Mouse (Mus musculus) heart, adult 8-10 months (tissue): Measurements from ENCODE around the gene Ube2q1. TPM values are rescaled to one million over a fixed set of nuclear protein-coding genes. Genes with fewer than 3 reads are reported as not detected.
"Not testable (repeated sequence)": the region's sequence is repeated elsewhere in the genome, so short reads cannot be mapped to it uniquely, and the experiment has no call there.

Experiments used
- DNase-seq: peaks from one replicate; pipeline ENCODE4 v3.0.0; 2022; ENCODE audit warnings: low spot score
- total RNA-seq, 4 experiments: library from RNA; stranded (reverse); gene quantifications; 2 replicates each; pipeline ENCODE4 v1.2.4; 2022

Ube2q1 gene
- total RNA-seq, 4 experiments from 2014 or later, result 21.6 to 25.2 (median 23.0) TPM

DNA sequence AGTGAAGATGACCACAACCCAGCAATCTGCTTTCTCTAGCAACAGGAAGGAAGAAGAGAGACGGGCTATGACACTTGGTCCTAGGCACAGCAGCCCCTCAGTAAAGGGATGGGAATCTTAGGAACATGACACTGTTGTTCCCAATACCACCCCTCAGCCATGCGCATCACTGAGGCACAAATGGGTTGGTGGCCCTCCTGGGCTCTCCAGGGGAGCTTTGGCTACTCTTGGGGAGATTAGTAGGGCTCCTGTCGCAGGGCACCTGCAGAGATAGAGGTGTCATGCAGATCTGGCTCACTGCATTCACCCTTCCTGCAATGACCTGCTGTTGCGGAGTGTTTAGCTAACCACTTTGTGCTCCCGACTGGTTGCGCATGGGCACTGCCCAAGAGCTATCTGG, 12.9 kb downstream of the Ube2q1 start:
- DNase-seq, result no peak

- no peak for DNase-seq
These were observed 15.4 kb downstream of the Ube2q1 start for GRCm38 (mm10) chr3:89788680-89789352.

DNA sequence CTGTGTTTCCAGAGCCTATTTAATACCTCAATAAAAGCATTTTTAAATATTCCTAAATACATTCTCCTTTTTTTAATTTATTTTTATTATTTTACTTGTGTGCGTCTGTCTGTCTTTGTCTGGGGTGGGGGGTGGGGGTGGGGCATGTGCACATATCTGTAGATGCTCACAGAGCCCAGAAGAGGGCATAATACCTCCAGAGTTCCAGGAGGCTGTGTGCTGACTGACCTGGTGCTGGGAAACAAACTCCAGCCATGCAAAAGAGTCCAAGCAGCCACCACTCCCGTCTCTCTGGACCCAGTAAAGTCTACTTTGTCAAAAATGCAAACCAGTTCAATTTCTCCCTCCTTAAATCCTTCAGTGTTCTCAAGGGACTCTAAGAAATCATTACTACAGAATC, 21.2 kb downstream of the Ube2q1 start:
- DNase-seq, result no peak

GRCm38 (mm10) chr3:89795746-89796145, 22.3 kb downstream of the Ube2q1 start:
- no peak for DNase-seq

- DNase-seq, result peak; percentile 46
These were observed 22.9 kb downstream of the Ube2q1 start for GRCm38 (mm10) chr3:89796358-89796757.

- no peak for DNase-seq
These were observed 25.1 kb downstream of the Ube2q1 start for GRCm38 (mm10) chr3:89798518-89798917.

DNA sequence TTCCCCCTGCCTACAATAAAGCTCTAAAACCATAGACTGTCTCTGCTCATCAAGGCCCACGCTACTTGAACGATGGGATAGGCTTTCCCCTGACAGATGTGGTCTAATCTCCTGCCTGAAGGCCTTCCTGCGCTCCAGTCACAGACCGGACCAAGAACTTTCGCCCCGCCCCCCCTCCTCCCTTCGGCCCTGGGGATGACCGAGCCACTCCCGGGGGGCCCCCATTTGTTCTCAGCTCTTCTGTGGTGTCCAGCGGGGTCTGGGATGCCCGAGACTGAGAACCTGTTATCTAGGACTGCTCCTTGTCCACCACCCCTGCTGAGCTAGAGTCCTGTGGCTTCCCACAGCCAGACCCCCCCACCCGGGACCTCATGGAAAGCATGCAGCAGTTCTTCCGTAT, 26.1 kb downstream of the Ube2q1 start:
- no peak for DNase-seq

DNA sequence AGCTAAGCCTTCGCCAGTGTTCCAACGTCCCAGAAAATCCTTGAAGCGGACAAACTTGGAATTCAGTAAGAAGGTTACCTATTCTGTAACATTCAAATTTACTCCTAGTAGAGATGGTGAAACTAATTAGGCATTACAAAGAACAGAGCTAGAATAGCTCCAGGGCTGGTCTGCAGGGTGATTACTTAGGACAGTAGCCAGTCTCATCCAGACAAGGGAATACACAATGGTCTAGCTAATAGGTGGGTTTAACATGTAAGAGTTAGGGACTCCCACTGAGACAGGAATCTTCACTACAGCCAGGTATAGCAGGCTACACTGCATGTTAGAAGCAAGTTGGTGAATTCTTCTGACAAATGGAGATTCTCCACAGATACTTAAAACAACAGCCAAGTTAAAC, 26.7 kb downstream of the Ube2q1 start:
- DNase-seq, result not testable (repeated sequence)

DNA sequence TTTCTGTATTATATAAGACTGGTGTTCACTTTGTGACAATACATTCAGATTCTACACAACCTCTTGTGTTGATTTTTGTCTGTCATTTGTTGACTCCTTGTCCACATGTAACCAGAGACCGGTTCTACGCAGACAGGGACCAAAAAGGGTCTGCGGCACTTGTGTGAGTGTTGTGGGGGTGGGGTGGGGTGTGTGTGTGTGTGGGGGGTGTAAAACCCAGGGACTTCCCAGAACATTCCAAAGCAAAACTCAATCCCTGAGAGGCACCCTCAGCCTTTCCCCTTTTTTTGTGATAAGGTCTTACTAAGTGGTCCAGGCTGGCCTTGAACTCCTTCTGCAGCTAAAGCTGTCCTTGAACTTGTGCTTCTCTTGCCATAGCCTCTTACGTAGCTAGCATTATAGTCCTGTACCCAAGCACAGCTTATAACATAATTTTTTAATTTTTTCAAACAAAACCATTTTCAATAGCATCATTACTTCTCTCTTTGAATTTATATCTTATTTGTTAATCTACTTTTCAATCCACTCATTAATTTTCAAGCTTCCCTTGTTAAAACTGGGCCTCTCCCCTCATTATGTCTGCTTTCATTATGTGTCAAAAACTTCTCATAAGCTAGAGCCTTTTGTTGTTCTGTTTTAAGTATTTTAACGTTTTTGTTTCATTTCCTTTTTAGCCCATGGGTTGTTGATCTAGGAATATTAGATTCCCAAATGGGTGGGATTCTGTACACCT, 27.5 kb downstream of the Ube2q1 start:
- no peak for DNase-seq

DNA sequence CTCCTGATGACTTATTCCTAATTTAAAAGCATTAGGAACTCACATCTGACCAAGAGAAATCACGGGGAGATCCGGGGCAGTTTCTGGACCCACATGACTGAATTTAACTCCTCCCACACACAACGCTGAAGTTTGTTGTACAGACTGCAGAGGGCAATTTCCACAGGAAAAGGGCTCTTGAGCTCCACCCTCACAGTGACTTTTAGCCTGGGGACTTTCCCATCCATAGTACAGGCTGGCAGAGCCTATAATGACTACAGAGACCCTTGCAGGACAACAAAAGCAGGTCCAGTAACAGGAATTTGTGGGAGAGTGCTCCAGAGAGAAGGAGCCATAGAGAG, 28.1 kb downstream of the Ube2q1 start:
- DNase-seq, result peak; percentile 47

DNA sequence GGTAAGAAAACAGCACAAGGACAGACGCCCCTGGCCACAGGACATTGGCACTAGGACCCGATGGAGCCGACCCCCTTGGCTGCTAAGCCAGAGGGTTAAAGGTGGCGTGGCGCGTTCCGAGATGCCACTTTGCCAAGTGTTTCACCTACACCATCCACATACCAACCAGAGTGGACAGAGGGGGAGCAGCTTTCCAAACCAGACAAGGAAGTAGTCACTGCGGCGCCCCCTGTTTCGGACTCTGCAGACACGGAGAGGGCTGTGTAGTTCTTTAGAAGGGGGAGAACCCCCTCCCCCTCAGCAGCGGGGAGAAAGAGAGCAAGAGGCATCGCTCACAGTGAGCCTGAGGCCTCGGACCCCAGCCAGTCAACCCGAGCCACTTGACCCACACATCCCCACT, 29.5 kb downstream of the Ube2q1 start:
- no peak for DNase-seq

DNA sequence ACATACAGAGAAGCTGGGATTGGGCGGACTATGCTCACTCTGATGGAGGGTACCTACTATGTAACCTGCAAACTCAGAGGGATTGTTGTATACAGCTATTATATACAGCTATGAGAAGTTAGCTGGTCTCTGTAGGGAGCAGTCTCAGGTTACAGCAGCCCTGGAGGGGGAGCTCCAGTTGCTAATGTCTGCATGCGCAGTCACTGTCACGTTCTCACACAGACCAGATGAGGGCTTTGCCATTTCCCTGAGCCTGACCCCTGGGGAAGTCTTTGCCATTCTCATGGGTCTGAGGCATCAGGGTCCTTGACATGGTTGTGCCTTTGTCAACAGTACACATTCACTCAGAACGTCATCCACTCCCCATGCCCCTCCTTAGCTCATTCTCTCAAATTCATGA, 31.8 kb downstream of the Ube2q1 start:
- DNase-seq, result no peak

GRCm38 (mm10) chr3:89806751-89807150, 33.3 kb downstream of the Ube2q1 start:
- DNase-seq, result no peak

DNA sequence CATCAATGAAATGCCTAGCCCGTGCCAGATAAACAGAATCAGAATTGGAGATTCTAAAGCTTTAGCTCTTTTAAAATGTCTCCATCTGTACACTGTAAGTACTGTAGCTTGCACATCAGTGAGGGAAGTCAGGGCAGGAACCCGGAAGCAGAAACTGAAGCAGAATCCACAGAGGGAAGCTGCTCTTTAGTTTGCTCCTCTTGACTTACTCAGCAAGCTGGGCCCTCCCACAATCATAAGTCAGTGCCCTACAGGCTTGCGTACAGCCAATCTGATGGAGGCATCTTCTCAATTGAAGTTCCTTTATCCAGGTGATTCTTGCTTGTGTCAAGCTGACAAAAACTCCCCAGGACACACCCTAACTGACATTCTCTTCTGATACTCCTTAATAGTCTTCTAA, 33.8 kb downstream of the Ube2q1 start:
- no peak for DNase-seq

DNA sequence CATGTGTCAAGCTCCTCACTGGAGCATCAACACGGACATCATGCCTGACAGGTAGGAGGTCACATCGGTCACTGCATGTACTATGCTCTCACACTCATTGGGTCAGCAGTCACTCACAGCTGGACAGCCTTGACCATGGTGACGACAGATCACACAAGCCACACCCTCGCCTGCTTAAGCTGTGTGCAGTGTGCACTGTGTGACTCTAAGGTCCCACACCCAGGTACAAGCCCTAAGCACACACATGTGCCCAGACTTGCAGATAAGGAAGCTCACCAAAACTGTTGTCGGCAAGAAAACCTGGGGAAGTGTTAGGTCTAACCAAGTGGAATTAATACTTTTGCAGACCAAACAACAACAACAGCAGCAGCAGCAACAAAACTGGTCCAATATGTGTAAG, 34.5 kb downstream of the Ube2q1 start:
- no peak for DNase-seq

DNA sequence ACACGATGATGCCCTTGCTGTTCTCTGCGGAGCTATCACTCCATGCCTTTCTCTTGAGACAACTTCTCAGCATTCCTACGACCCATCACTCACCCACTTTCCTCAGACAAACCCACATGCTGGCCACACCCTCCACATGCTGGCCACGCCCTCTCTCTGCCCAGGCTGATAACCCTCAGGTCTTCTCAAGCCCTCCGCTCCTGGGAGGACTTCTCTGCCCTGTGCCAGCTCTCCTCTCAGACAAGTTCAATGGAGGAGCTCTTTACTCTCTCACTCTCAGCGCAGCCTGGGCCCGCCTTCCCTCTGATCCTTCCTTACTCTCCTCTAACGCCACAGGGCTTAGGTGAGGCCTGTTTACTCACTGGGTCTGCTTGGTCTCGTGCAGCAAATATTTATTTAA, 35.2 kb downstream of the Ube2q1 start:
- DNase-seq, result no peak

DNA sequence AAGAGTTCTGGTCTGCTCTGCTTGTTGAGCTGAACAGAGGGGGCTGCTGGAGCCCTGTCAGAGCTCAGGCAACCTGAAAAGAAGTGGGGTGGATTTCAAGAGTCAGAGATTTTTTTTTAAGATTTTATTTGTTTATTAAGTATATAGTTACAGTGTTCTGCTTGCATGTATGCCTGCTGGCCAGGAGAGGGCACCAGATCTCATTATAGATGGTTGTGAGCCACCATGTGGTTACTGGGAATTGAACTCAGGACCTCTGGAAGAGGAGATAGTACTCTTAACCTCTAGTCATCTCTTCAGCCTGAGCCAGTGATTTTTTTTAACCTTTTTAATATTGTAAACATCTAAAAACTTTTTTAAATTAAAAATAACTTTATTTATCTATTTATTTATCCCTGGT, 37.4 kb downstream of the Ube2q1 start:
- DNase-seq, result no peak

- DNase-seq, result no peak
These were observed 38.8 kb downstream of the Ube2q1 start for GRCm38 (mm10) chr3:89812166-89812565.

GRCm38 (mm10) chr3:89814051-89814450, 40.6 kb downstream of the Ube2q1 start:
- DNase-seq, result no peak

DNA sequence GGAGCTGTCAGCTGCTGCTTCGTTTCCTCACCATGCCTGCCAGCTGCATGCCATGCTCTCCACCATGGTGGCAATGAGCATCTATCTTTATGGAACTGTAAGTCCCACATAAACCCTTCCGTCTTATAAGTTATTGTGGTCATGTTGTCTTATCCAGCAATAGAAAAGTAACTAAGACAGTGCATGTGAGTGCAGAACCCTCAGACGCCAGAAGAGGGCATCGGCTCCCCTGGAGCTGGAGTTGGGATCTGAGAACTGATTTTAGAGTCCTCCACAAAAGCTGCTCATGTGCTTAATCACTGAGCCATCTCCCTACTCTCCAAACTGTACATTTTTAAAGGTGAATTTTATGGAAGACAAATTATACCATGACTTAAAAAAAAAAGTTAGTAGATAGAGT, 43.6 kb downstream of the Ube2q1 start:
- peak; percentile 46 for DNase-seq

DNA sequence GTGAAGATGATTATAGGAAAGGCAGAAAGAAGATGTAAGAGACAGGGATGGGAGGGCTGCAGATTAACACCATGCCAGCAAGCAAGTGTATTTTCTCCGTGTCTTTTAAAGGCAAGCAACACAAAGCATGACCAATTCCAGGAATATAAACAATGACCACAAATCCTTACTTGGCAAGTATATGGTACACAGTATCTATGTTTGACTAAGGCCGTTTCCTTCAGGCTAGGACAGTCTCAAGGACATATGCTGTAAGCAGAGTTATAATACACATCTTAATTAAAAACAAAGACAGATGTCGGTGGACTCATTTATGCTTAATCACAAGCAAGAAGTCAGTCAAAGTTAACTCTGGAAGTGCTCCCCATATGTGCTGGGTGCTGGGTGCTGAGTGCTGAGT, 45.2 kb downstream of the Ube2q1 start:
- no peak for DNase-seq

DNA sequence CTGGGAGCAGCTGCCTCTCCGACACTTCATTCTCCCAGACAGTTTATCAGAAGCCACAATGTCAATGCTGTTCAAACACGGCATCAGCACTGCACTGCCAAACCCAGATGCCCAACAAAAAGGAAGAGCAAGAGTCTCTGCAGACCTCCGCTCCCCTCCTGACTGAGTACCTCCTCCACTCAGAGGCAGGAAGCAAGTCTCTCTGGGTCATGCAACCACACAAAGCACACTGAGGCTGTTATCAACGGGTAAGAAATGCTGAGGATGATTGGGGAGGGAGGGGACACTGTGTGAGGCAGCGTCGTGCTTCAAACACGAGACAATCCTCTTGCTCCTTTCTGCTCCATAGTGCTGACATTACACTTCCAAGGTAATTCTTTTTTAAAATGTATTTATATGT, 46.5 kb downstream of the Ube2q1 start:
- no peak for DNase-seq

DNA sequence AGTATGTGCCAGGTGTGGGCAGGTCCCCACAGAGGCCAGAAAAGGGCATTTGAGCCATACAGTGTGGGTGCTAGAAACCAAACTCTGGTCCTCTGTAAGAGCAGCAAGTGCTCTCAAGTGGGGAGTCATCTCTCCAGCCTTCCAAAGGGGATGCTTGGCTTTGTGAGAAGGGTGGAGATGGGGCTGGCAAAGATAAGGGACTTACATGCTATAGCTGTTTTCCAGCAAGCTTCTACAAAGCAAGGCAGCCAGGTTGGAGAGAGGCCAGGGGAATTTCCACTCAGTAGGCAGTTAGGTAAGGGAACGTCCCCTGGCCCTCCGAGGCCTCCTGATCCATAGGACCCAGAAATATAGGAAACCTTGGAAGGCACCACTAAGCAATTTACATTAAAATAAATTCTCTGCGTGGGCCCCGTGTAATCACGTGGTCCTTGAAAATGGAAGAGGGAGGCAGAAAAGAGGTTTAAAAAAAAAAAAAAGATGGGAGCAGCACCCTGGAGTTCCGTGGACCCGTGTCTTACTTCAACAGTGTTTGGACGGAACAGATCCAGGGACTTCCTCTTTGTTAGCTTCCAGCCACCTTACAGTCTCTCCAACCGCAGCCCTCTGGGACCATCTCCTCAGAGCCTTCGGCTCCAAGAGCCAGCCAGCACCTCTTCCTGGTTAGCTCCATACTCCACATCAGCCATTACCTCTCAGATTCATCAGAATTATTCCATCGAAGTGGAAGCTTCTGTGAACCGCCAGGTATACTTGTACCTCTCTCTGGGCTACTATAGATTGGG, 47.1 kb downstream of the Ube2q1 start:
- no peak for DNase-seq
